Mouse (Mus musculus) intestine, embryonic 15.5 days (tissue): ENCODE data around the gene Asah2. TPM values are rescaled to one million over a fixed set of nuclear protein-coding genes. Genes with fewer than 3 reads are reported as not detected.
A peak's percentile ranks its signal among the peaks of the same experiment; 100 is the strongest.

Source experiments
- ATAC-seq: fragments of 200-750 bp; cut with Nextera tagmentation; 2 replicates; pipeline ENCODE4 v1.8.0; 2017; ENCODE audit warnings: moderate TSS enrichment, moderate library complexity
- H3K27ac ChIP-seq: fragments of 300-500 bp; sonication (generic); 2 replicates; pipeline ENCODE4 v1.5.1; 2015; ENCODE audit warnings: mild to moderate bottlenecking, inconsistent platforms
- H3K27me3 ChIP-seq: fragments of 300-500 bp; sonication (generic); replicated peaks from 2 replicates; pipeline ENCODE4 v1.6.1; 2015; ENCODE audit warnings: inconsistent platforms
- H3K36me3 ChIP-seq: fragments of 300-500 bp; sonication (generic); 2 replicates; pipeline ENCODE4 v1.6.1; 2015; ENCODE audit warnings: inconsistent platforms
- H3K4me1 ChIP-seq: fragments of 300-500 bp; sonication (generic); replicated peaks from 2 replicates; pipeline ENCODE4 v1.6.1; 2015; ENCODE audit warnings: inconsistent platforms
- H3K4me2 ChIP-seq: fragments of 300-500 bp; sonication (generic); replicated peaks from 2 replicates; pipeline ENCODE4 v1.6.1; 2015; ENCODE audit warnings: mild to moderate bottlenecking, inconsistent platforms
- H3K4me3 ChIP-seq: fragments of 300-500 bp; sonication (generic); replicated peaks from 2 replicates; pipeline ENCODE4 v1.5.1; 2015; ENCODE audit warnings: inconsistent platforms
- H3K9ac ChIP-seq: fragments of 300-500 bp; sonication (generic); 2 replicates; pipeline ENCODE4 v1.6.1; 2015; ENCODE audit warnings: inconsistent platforms
- H3K9me3 ChIP-seq: fragments of 300-500 bp; sonication (generic); 2 replicates; pipeline ENCODE4 v1.6.1; 2016; ENCODE audit warnings: inconsistent platforms
- WGBS: fragments of 180-500 bp; shearing (Covaris S2); methylation state at CpG from one replicate; pipeline ENCODE4 v1.1.7; 2015; 5-methylcytosine and 5-hydroxymethylcytosine counted together
- polyA plus RNA-seq: library from polyadenylated mRNA; unstranded; fragments of >200 nt; fragmentation: Nextera tagmentation; extraction: Ambion mirVana; gene quantifications from 2 replicates; pipeline ENCODE4 v1.2.1, GENCODE M21; 2015

Gene Asah2
- polyA plus RNA-seq, 1 experiment from 2014 or later, result 2.8 TPM

DNA sequence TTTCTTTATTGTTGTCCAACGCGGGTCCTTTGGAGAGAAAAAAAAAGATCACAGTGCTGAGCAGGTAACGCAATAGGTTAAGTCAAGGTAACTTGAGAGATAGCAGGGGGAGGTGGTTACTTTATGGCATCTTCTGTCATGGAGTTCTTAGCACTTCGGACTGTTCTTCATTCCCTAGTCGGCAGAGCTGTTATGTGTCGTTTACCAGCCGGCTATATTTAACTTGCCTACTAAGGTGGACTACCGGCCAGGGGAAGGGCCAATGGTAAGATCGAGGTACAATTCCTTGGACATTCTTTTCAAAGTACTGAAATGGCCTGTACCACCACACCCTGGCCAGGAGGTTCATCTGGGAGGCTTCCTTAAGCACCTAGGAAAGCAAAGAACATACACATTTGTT lies 16.1 kb upstream of the Asah2 start:
- H3K4me3 ChIP-seq, result no peak overlapping the region
- WGBS, result 83% methylated on average over 9 of the region's 9 CpGs
- H3K4me2 ChIP-seq, result no peak overlapping the region
- ATAC-seq, result no peak
- H3K4me1 ChIP-seq, result no peaks in the 10 kb centered on the region
- no peak overlapping the region for H3K9ac ChIP-seq
- no peaks in the 10 kb centered on the region for H3K27me3 ChIP-seq
- H3K27ac ChIP-seq, result no peak overlapping the region
- peaks cover 4% of the 10 kb centered on the region; the same call in 1 of the 2 replicates for H3K36me3 ChIP-seq
- H3K9me3 ChIP-seq, result no peaks in the 10 kb centered on the region

- Histone ChIP-seq H3K4me1 (no peaks in the 10 kb centered on the region), H3K4me3 (no peak overlapping the region), H3K27ac (no peak overlapping the region), H3K36me3 (peaks cover 4% of the 10 kb centered on the region; the same call in 1 of the 2 replicates), H3K27me3 (no peaks in the 10 kb centered on the region), H3K9ac (no peak overlapping the region), H3K9me3 (no peaks in the 10 kb centered on the region), H3K4me2 (no peak overlapping the region)
- ATAC-seq, result no peak
- WGBS, result 93% methylated on average over 5 of the region's 5 CpGs
Observed at GRCm38 (mm10) chr19:32123196-32123595, 15.2 kb upstream of the Asah2 start.

GRCm38 (mm10) chr19:32120798-32121197 lies 12.8 kb upstream of the Asah2 start:
- Histone ChIP-seq H3K4me3 (no peak overlapping the region), H3K4me1 (no peaks in the 10 kb centered on the region), H3K27me3 (no peaks in the 10 kb centered on the region), H3K9me3 (no peaks in the 10 kb centered on the region), H3K27ac (no peak overlapping the region), H3K9ac (no peak overlapping the region), H3K4me2 (no peak overlapping the region), H3K36me3 (peaks cover 4% of the 10 kb centered on the region; the same call in 1 of the 2 replicates)
- 93% methylated on average over 1 of the region's 1 CpGs for WGBS
- ATAC-seq, result no peak

GRCm38 (mm10) chr19:32119666-32120065 lies 11.7 kb upstream of the Asah2 start:
- H3K4me2 ChIP-seq, result no peak overlapping the region
- WGBS, result 77% methylated on average over 2 of the region's 2 CpGs
- H3K4me3 ChIP-seq, result no peak overlapping the region
- no peak overlapping the region for H3K9ac ChIP-seq
- peak; percentile 61 for ATAC-seq
- H3K27ac ChIP-seq, result no peak overlapping the region
- H3K4me1 ChIP-seq, result no peaks in the 10 kb centered on the region
- peaks cover 4% of the 10 kb centered on the region; the same call in 1 of the 2 replicates for H3K36me3 ChIP-seq
- H3K27me3 ChIP-seq, result no peaks in the 10 kb centered on the region
- H3K9me3 ChIP-seq, result no peaks in the 10 kb centered on the region

- Histone ChIP-seq H3K4me2 (no peak overlapping the region), H3K27me3 (no peaks in the 10 kb centered on the region), H3K27ac (no peak overlapping the region), H3K4me1 (no peaks in the 10 kb centered on the region), H3K4me3 (no peak overlapping the region), H3K9me3 (no peaks in the 10 kb centered on the region), H3K36me3 (no peaks in the 10 kb centered on the region), H3K9ac (no peak overlapping the region)
- 81% methylated on average over 3 of the region's 3 CpGs for WGBS
- ATAC-seq, result no peak
Observed at GRCm38 (mm10) chr19:32118496-32118895, 10.5 kb upstream of the Asah2 start.

DNA sequence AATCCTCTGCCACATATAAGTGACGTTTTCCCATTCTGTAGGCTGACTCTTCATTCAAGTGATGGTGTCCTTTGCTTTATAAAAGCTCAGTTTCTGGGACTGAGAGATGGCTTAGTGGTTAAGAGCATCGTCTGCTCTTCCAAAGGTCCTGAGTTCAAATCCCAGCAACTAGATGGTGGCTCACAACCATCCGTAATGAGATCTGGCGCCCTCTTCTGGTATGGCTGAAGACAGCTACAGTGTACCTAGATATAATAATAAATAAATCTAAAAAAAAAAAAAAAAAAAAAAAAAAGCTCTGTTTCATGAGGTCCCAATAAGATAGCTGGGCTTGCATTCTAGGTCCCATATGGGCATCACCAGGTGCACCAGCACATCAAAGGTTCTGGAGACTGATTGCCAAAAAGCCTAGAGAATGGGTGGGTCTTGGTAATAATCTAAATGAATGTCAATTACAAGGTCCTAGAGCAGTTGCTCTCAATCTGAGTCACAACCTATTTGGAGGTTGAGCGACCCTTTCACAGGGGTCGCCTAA lies 9.5 kb upstream of the Asah2 start:
- no peaks in the 10 kb centered on the region for H3K4me1 ChIP-seq
- ATAC-seq, result no peak

GRCm38 (mm10) chr19:32111866-32112790 lies 4.1 kb upstream of the Asah2 start:
- no peak for ATAC-seq
- Histone ChIP-seq H3K9me3 (no peaks in the 10 kb centered on the region), H3K9ac (no peak overlapping the region), H3K4me2 (no peak overlapping the region), H3K4me1 (no peaks in the 10 kb centered on the region; the same call in 1 of the 2 replicates), H3K27me3 (no peaks in the 10 kb centered on the region), H3K4me3 (no peak overlapping the region), H3K36me3 (no peaks in the 10 kb centered on the region), H3K27ac (no peak overlapping the region)
- WGBS, result 74% methylated on average over 8 of the region's 8 CpGs

More for the DNA sequence above, 9.5 kb upstream of the Asah2 start:
- Histone ChIP-seq H3K27me3 (no peaks in the 10 kb centered on the region), H3K4me2 (no peak overlapping the region), H3K9me3 (no peaks in the 10 kb centered on the region), H3K36me3 (no peaks in the 10 kb centered on the region), H3K4me3 (no peak overlapping the region), H3K9ac (no peak overlapping the region), H3K27ac (no peak overlapping the region)
- 83% methylated on average over 6 of the region's 6 CpGs for WGBS

DNA sequence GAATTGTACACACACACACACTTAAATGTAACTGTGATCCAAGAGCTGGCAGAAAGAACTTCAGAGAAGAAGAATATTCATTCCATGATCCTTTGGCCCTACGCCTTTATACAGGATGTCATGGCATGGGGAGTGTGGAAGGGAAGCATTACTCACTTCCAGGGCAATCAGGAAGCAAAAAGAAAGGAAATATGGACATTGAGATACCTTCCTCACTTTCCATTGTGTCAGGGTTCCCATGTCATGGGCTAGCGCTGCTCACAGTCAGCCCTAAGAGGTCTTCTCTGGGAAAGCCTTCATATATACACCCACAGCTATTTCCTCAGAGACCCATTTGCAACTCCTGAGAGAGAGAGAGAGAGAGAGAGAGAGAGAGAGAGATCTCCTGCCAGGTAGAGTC lies 1.3 kb downstream of the Asah2 start:
- Histone ChIP-seq H3K4me3 (0 out of 2 replicates have a peak overlapping the region, but pooled peaks have one; percentile 71), H3K4me1 (peaks cover 4% of the 10 kb centered on the region; the same call in 1 of the 2 replicates), H3K36me3 (no peaks in the 10 kb centered on the region), H3K27ac (no peak overlapping the region), H3K4me2 (peak overlapping the region; percentile 63), H3K27me3 (no peaks in the 10 kb centered on the region), H3K9ac (no peak overlapping the region), H3K9me3 (no peaks in the 10 kb centered on the region)
- 89% methylated on average over 2 of the region's 2 CpGs for WGBS
- ATAC-seq, result no peak

- no peak overlapping the region for H3K4me3 ChIP-seq
- WGBS, result 49% methylated on average over 4 of the region's 4 CpGs
- 0 out of 2 replicates have a peak, but pooled peaks cover 4% of the 10 kb centered on the region for H3K4me1 ChIP-seq
- peak; percentile 51 for ATAC-seq
- H3K27me3 ChIP-seq, result no peaks in the 10 kb centered on the region
- H3K9ac ChIP-seq, result no peak overlapping the region
- H3K9me3 ChIP-seq, result no peaks in the 10 kb centered on the region
- peak overlapping the region; percentile 42; the same call in 1 of the 2 replicates for H3K27ac ChIP-seq
- H3K36me3 ChIP-seq, result no peaks in the 10 kb centered on the region
- H3K4me2 ChIP-seq, result no peak overlapping the region
Observed at GRCm38 (mm10) chr19:32104217-32104616, 3.8 kb downstream of the Asah2 start.

GRCm38 (mm10) chr19:32102976-32103300 lies 5.1 kb downstream of the Asah2 start:
- 25% methylated on average over 9 of the region's 9 CpGs for WGBS
- Histone ChIP-seq H3K9me3 (no peaks in the 10 kb centered on the region), H3K36me3 (no peaks in the 10 kb centered on the region), H3K27me3 (no peaks in the 10 kb centered on the region), H3K4me3 (no peak overlapping the region), H3K4me1 (0 out of 2 replicates have a peak, but pooled peaks cover 4% of the 10 kb centered on the region), H3K4me2 (peak overlapping the region; percentile 17; the same call in 1 of the 2 replicates), H3K27ac (no peak overlapping the region), H3K9ac (no peak overlapping the region)
- ATAC-seq, result no peak

DNA sequence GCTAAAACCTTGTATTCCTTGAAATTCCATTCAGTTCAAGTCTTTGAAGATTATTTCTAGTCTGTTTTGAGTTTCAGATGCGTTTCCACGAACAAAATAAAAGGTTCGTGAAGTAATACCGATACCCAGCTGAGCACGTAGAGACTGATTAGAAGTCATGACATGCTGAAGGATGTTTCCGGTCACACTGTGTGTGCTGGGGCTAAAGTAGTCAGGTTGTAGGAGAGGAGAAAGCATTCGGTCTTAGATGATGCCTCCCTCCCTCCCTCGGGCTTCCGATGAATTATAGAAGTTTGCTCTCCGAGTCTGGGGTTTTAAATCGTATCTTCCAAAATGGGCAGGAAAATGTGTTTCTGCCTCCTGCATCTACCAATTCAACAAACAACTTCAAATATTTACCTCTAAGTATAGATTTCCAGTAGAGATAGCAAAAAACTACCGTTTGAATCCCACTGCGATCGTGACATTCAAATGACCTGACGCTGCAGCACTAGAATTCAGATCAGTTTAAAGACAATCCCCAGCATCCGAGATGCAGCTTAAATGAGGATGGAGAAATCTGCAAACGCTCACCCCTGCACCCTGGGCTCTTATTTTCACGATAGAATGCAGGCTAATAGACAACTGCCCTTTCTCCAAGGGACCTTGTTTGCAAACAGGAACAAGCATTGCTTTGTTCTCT lies 5.6 kb downstream of the Asah2 start:
- Histone ChIP-seq H3K4me2 (peak overlapping the region; percentile 17; the same call in 1 of the 2 replicates), H3K27me3 (no peaks in the 10 kb centered on the region), H3K4me1 (0 out of 2 replicates have a peak, but pooled peaks cover 4% of the 10 kb centered on the region), H3K4me3 (no peak overlapping the region), H3K9ac (no peak overlapping the region), H3K36me3 (no peaks in the 10 kb centered on the region), H3K27ac (no peak overlapping the region), H3K9me3 (no peaks in the 10 kb centered on the region)
- WGBS, result 34% methylated on average over 18 of the region's 18 CpGs
- no peak for ATAC-seq

DNA sequence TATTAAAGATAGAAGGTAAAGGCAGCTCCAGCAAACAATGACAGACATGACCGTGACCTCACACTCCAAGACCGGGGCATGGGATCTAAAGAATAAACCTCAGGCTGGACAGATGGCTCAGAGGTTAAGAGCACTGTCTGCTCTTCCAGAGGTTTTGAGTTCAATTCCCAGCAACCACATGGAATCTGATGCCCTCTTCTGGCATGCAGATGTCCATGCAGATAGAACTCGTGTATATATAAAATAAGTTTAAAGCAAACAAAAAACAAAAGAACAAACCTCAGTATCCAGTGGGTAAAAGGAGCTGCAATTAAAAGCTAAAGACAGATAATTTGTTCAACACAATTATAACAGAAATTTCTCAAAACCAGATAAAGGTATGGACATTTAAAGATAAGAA lies 9.4 kb downstream of the Asah2 start:
- no peak overlapping the region for H3K27ac ChIP-seq
- no peaks in the 10 kb centered on the region for H3K4me1 ChIP-seq
- no peak for ATAC-seq
- no peak overlapping the region for H3K4me2 ChIP-seq
- H3K27me3 ChIP-seq, result no peaks in the 10 kb centered on the region
- WGBS, result 75% methylated on average over 3 of the region's 3 CpGs
- no peak overlapping the region for H3K4me3 ChIP-seq
- no peak overlapping the region for H3K9ac ChIP-seq
- H3K36me3 ChIP-seq, result no peaks in the 10 kb centered on the region
- no peaks in the 10 kb centered on the region for H3K9me3 ChIP-seq
